Mouse (Mus musculus) c-Kit-positive CD71-positive TER-119-negative erythroid progenitor cells, embryonic 14.5 days (primary cell): Measurements from ENCODE around the gene Poldip2.

Source experiments
- DNase-seq: peaks from one replicate; pipeline ENCODE4 v3.0.0-alpha.2; 2013; ENCODE audit warnings: low read depth

The Poldip2 gene

GRCm38 (mm10) chr11:78544449-78545111 is 32.6 kb downstream of the Poldip2 start:
- DNase-seq = no peak

- no peak for DNase-seq
Observed at GRCm38 (mm10) chr11:78545181-78545580, 33.2 kb downstream of the Poldip2 start.

GRCm38 (mm10) chr11:78547718-78548460 is 35.9 kb downstream of the Poldip2 start:
- DNase-seq = no peak

- no peak for DNase-seq
Observed at GRCm38 (mm10) chr11:78549491-78549987, 37.5 kb downstream of the Poldip2 start.

- DNase-seq = peak; percentile 92
Observed at GRCm38 (mm10) chr11:78550168-78551058, 38.4 kb downstream of the Poldip2 start, which contains the start of gene Tmem97. Gene Tmem97, minus strand, starts transcription at chr11:78550777.

- DNase-seq = no peak
Observed at GRCm38 (mm10) chr11:78551059-78551398, 39.0 kb downstream of the Poldip2 start.

- no peak for DNase-seq
Observed at GRCm38 (mm10) chr11:78555623-78556022, 43.6 kb downstream of the Poldip2 start.

- no peak for DNase-seq
Observed at GRCm38 (mm10) chr11:78556070-78556469, 44.1 kb downstream of the Poldip2 start.

- DNase-seq = no peak
Observed at GRCm38 (mm10) chr11:78557241-78557640, 45.2 kb downstream of the Poldip2 start.

- DNase-seq = peak; percentile 66
Observed at GRCm38 (mm10) chr11:78560447-78560846, 48.5 kb downstream of the Poldip2 start.

- DNase-seq = no peak
Observed at GRCm38 (mm10) chr11:78566775-78567174, 54.8 kb downstream of the Poldip2 start.

- no peak for DNase-seq
Observed at GRCm38 (mm10) chr11:78567614-78568013, 55.6 kb downstream of the Poldip2 start.

- DNase-seq = no peak
Observed at GRCm38 (mm10) chr11:78568827-78569226, 56.8 kb downstream of the Poldip2 start.

GRCm38 (mm10) chr11:78569806-78570205 is 57.8 kb downstream of the Poldip2 start:
- DNase-seq = no peak

GRCm38 (mm10) chr11:78571441-78571840 is 59.4 kb downstream of the Poldip2 start:
- no peak for DNase-seq

GRCm38 (mm10) chr11:78571854-78572253 is 59.9 kb downstream of the Poldip2 start:
- no peak for DNase-seq
